Mouse (Mus musculus) bone marrow macrophage, adult 2 months (primary cell): Measurements from ENCODE around the gene Ssr4.

ENCODE experiments used
- CTCF ChIP-seq: IDR thresholded peaks from 2 replicates; pipeline ENCODE4 v1.5.1; 2012; ENCODE audit warnings: low read depth, mild to moderate bottlenecking, low read length, moderate library complexity
- POLR2A ChIP-seq: IDR thresholded peaks from 2 replicates; pipeline ENCODE4 v1.6.1; 2012; ENCODE audit warnings: mild to moderate bottlenecking, low read depth, low read length, borderline replicate concordance

DNA sequence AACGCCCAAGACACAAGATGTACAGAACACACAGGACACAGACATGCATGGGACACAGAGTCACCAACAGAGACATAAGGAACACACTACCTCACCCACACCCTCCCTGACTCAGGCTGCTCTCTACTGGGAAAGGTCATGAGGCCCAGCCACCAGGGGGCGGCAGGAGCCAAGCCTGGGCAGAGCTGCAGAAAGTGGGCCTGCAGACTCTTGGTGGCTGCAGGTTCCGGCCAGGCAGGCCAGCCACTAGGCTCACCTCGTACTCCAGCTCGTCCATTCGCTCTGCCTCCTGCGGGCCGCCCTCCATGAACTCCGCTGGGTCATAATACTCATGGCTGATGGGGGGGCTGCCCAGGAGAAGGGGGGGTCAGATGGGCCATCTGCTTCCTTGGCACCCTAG is 11.7 kb downstream of the Ssr4 start:
- TF ChIP-seq CTCF (no peak), POLR2A (no peak)
